Mouse (Mus musculus) liver, embryonic 16.5 days (tissue): ENCODE data around the gene Gm27179. TPM values are rescaled to one million over a fixed set of nuclear protein-coding genes. Genes with fewer than 3 reads are reported as not detected.
"Not testable (repeated sequence)": the region's sequence is repeated elsewhere in the genome, so short reads cannot be mapped to it uniquely, and the experiment has no call there.

Source experiments
- ATAC-seq: fragments of 200-750 bp; cut with Nextera tagmentation; 2 replicates; pipeline ENCODE4 v1.8.0; 2017; ENCODE audit warnings: low read depth, mild to moderate bottlenecking, moderate number of reproducible peaks, moderate library complexity
- H3K27ac ChIP-seq: fragments of 300-500 bp; sonication (generic); 2 replicates; pipeline ENCODE4 v1.5.1; 2014; ENCODE audit warnings: mild to moderate bottlenecking, low read length
- H3K27me3 ChIP-seq: fragments of 300-500 bp; sonication (generic); 2 replicates; pipeline ENCODE4 v1.6.1; 2014; ENCODE audit warnings: low read depth, low read length, mixed read lengths; ENCODE audit not compliant: control insufficient read depth, insufficient read depth
- H3K36me3 ChIP-seq: fragments of 300-500 bp; sonication (generic); 2 replicates; pipeline ENCODE4 v1.6.1; 2014; ENCODE audit warnings: mild to moderate bottlenecking; ENCODE audit not compliant: control insufficient read depth, insufficient read depth
- H3K4me1 ChIP-seq: fragments of 300-500 bp; sonication (generic); 2 replicates; pipeline ENCODE4 v1.6.1; 2014; ENCODE audit warnings: low read depth, low read length, mixed read lengths; ENCODE audit not compliant: control insufficient read depth
- H3K4me2 ChIP-seq: fragments of 300-500 bp; sonication (generic); 2 replicates; pipeline ENCODE4 v1.6.1; 2014; ENCODE audit warnings: low read depth, low read length, mixed read lengths
- H3K4me3 ChIP-seq: fragments of 300-500 bp; sonication (generic); 2 replicates; pipeline ENCODE4 v1.5.1; 2014; ENCODE audit warnings: low read depth, mild to moderate bottlenecking, low read length
- H3K9ac ChIP-seq: fragments of 300-500 bp; sonication (generic); 2 replicates; pipeline ENCODE4 v1.6.1; 2014; ENCODE audit warnings: low read depth, low read length
- H3K9me3 ChIP-seq: fragments of 300-500 bp; sonication (generic); replicated peaks from 2 replicates; pipeline ENCODE4 v1.6.1; 2016; ENCODE audit warnings: low read length; ENCODE audit not compliant: control insufficient read depth
- WGBS: fragments of 180-500 bp; shearing (Covaris S2); extraction: QIAGEN DNeasy Blood & Tissue Kit; methylation state at CpG from one replicate; pipeline ENCODE4 v1.1.7; 2014; ENCODE audit not compliant: insufficient replicate concordance; 5-methylcytosine and 5-hydroxymethylcytosine counted together
- polyA plus RNA-seq: library from polyadenylated mRNA; unstranded; fragments of >200 nt; fragmentation: Nextera tagmentation; extraction: Ambion mirVana; gene quantifications from 2 replicates; pipeline ENCODE4 v1.2.1, GENCODE M21; 2015

The Gm27179 gene
- polyA plus RNA-seq: not detected in 2 replicates

DNA sequence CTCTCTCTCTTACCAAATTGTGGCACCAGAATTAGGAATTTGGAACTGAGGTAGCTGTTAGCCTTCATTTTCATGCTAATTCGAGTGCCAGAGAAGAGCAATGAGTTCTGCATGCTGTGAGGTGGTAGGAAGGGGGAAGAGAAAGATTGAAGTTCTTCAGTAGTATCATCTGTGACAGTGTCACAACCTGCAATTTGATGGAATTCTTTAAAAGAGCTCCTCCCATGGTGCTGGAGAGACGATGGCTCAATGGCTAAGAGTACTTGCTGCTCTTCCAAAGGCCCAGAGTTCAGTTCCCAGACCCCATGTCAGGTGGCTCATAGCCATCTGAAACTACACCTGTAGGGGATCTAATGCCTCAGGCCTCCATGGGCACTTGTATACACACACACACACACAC, at the start of gene Gm27179:
TSS of gene Gm27179 (minus strand) at position 101 of the 400 bp plus-strand sequence.
- H3K27me3 ChIP-seq, H3K9ac ChIP-seq, H3K4me3 ChIP-seq, H3K9me3 ChIP-seq, H3K36me3 ChIP-seq, H3K4me1 ChIP-seq, ATAC-seq, H3K4me2 ChIP-seq, H3K27ac ChIP-seq: not testable (repeated sequence)
- WGBS: no CpG with 5 or more reads among the region's 2 CpGs

DNA sequence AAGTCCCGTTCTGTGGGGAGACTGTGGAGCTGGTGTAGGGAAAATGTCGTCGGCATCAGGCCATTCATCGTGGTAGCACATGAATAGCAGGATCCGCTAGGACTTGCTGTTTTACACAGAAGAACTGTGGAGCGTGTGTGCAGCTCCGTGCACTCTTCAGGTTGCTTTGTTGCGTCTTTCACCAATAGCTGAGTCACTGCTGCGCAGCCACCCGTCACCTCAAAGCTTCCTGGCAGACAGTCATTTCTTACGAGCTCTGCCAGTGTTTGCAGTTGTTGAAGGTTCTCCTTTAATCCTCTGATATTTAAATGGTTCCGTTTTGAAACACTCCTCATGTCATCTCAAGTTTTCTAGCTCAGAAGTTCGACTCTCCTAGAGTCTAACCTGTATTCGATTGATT, 45.2 kb upstream of the Gm27179 start:
- H3K4me3 ChIP-seq, ATAC-seq: not testable (repeated sequence)

DNA sequence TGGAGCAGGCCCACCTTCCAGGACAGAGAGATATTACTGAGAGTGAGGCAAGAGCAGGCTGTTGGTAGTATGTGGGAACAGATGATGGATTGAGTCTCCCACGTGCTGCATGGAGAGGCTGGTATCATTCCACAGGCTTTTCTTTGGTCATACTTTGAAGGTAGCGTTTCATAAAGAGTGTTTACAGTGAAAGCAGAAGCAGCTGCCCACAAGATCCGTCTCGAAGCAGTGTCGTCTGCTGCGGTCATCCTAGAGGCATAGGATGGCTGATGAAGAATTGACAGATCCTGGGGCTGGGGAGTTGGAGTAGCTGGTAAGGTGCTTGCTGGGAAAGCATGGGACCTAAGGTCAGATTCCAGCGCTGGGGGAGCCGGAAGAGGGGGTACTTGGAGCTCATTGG, 44.5 kb upstream of the Gm27179 start:
- not testable (repeated sequence) for H3K4me1 ChIP-seq, H3K4me2 ChIP-seq, H3K9ac ChIP-seq, H3K27me3 ChIP-seq, H3K9me3 ChIP-seq, H3K36me3 ChIP-seq, H3K4me3 ChIP-seq, ATAC-seq, H3K27ac ChIP-seq
- WGBS: no CpG with 5 or more reads among the region's 8 CpGs

More for the DNA sequence above, 45.2 kb upstream of the Gm27179 start:
- H3K9ac ChIP-seq, H3K27me3 ChIP-seq, H3K27ac ChIP-seq, H3K4me1 ChIP-seq, H3K36me3 ChIP-seq, H3K9me3 ChIP-seq, H3K4me2 ChIP-seq: not testable (repeated sequence)
- no CpG with 5 or more reads among the region's 14 CpGs for WGBS

DNA sequence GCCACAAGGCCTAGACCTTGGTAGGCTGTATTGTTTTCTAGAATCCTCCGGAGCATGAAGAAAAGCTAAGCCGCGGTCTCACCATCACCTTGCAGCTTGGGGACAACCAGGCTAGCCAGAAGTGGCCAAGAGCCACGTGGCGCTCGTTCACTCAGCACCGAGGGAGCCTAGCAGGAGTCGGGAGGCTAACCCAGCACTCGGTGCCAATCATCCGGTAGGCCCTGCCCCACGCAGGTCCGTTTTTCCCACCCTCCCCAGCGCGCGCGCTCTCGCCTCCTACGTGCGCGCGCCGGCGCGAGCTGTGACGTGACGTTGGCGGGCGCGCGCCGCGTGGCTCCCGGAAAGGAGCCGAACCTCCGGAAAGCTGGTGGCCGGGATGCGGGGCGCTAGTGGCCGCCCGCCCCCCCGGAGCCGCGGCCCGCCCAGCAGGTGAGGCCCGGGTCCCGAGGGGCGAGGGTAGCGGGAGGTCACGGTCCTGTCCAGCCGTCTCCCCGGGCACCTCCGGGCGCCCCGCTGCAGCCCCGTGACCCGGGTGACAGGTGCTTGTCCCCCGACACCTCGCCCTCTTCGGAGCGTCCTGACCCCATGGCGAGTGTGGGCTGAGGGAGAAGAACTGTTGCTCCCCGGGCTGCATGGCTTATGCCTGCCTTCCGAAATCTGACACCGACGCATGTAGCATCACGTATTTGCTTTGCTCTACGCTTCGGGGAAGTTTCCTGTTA, 42.9 kb upstream of the Gm27179 start, which contains the start of gene Entpd4b:
TSS of gene Entpd4b (plus strand) at position 315 of the 722 bp plus-strand sequence.
- H3K9ac ChIP-seq, H3K9me3 ChIP-seq, H3K4me2 ChIP-seq, H3K27ac ChIP-seq, H3K27me3 ChIP-seq, H3K4me3 ChIP-seq, H3K4me1 ChIP-seq, H3K36me3 ChIP-seq: not testable (repeated sequence)
- no CpG with 5 or more reads among the region's 68 CpGs for WGBS
- peak; percentile 96 for ATAC-seq

DNA sequence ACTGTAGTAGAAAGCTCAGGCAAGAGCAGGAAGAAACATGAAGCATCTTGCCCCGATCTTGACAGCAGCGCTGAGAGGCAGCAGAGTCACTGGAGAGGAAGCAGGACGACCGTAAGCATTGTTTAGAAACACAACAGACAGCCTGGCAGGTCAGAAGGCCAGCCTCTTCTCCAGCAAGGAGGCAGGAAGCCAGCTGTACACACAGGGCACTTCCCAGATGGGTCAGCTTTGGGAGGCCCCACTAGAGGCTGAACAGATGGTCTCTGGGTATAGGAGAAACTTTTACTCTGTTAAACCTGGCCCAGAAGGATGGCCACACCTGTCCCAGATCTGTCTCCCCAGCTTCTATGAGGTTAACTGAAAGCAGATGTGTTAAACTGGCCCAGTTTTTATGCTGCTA, 35.0 kb upstream of the Gm27179 start:
- H3K4me1 ChIP-seq, H3K9ac ChIP-seq, H3K4me2 ChIP-seq, H3K36me3 ChIP-seq, ATAC-seq, H3K9me3 ChIP-seq, H3K27me3 ChIP-seq, H3K27ac ChIP-seq, H3K4me3 ChIP-seq: not testable (repeated sequence)
- WGBS: no CpG with 5 or more reads among the region's 4 CpGs

DNA sequence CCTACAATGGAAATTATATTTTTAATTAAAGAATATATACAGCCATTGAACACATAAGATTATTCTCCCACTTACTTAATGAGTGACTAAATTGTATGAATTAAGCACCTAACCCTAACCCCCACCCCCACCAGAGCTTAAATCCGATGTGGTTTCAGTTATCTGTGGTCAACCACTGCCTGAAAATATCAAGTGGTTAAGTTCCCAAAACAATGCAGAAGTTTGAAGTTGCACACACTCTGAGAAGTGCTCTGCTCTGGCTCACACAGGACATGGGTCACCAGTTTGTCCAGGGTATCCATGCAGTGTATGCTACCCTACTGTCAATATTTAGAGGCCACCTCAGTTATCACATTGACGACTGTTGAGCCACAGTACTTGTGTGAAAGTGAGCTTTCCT, 32.7 kb upstream of the Gm27179 start:
- not testable (repeated sequence) for H3K4me3 ChIP-seq, H3K27me3 ChIP-seq, H3K27ac ChIP-seq, H3K9ac ChIP-seq, H3K9me3 ChIP-seq, H3K4me1 ChIP-seq, ATAC-seq, H3K36me3 ChIP-seq, H3K4me2 ChIP-seq
- WGBS: no CpG with 5 or more reads among the region's 2 CpGs

DNA sequence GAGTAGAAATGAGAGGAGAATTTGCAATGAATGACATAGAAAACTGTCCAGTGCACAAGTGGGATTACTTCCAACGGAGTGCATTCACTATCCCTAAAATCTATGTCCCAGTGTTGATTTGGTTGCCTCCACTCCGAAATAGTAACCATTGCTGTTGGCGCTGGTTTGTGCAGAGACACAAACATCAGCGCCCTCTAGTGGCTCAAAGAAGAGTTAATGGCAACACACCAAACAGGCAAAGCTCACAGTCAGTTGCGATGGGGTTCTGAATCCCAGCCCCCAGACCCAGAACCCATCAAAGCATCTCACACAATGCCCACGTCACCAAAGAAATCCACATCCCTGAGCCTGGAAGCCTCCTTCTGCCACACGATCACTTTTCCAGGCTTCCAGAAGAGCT, 31.7 kb upstream of the Gm27179 start:
- not testable (repeated sequence) for H3K4me3 ChIP-seq, H3K27me3 ChIP-seq, H3K4me2 ChIP-seq, H3K4me1 ChIP-seq, H3K27ac ChIP-seq, H3K9ac ChIP-seq, H3K36me3 ChIP-seq, ATAC-seq, H3K9me3 ChIP-seq
- no CpG with 5 or more reads among the region's 7 CpGs for WGBS

DNA sequence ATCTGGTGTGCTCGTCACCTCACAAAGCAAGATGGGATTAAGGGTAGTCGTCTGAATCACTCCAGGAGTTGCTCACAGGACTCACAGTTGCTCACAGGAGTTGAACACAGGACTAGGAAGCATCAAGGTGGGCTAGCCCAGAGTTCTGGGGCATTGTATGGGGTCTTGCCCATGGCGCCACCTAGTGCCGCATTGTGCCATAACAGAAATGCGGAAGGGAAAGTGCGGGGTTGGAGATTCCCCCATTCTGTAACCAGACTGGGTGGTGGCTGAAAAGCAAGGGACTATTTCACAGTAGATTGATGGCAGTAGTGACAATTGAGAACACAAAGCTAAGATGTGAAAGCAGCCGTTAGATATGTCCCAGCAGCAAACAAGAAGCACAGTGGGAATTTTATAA, 30.3 kb upstream of the Gm27179 start:
- H3K36me3 ChIP-seq, H3K9ac ChIP-seq, H3K4me3 ChIP-seq, H3K27me3 ChIP-seq, H3K9me3 ChIP-seq, ATAC-seq, H3K4me1 ChIP-seq, H3K27ac ChIP-seq, H3K4me2 ChIP-seq: not testable (repeated sequence)
- no CpG with 5 or more reads among the region's 7 CpGs for WGBS

DNA sequence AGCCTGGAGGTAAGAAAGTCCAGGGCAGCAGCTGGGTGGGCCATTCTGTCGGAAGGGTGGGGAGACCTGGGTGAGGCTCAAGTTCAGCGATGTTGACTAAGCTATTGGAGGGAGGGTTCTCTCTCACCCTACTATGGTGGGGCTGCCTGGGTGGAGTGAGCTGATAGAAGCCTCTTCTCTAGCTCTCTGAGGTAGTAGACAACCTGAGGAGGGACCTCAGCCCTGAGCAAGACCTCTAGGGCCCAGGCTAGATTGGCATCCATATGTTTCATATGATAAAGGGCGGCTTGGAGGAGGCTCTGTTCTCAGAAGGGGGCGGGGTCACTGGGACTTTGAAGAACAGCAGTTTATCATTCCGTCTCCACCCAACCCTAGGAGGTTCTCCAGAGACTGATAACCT, 27.8 kb upstream of the Gm27179 start:
- H3K4me2 ChIP-seq, H3K4me1 ChIP-seq, H3K4me3 ChIP-seq, H3K27ac ChIP-seq, H3K36me3 ChIP-seq, H3K9me3 ChIP-seq, H3K27me3 ChIP-seq, H3K9ac ChIP-seq: not testable (repeated sequence)
- ATAC-seq: peak; percentile 92
- WGBS: no CpG with 5 or more reads among the region's 5 CpGs
